Mouse (Mus musculus) heart, adult 2 months (tissue): Measurements from ENCODE around the gene Pcsk6. TPM values are rescaled to one million over a fixed set of nuclear protein-coding genes. Genes with fewer than 3 reads are reported as not detected.

Source experiments
- DNase-seq, 2 experiments: peaks; one replicate each; pipeline ENCODE4 v3.0.0; 2021
- H3K27ac ChIP-seq: fragments of 200-600 bp; 2 replicates; pipeline ENCODE4 v1.8.1; 2022
- H3K27me3 ChIP-seq: fragments of 200-500 bp; 2 replicates; pipeline ENCODE4 v1.6.1; 2012; ENCODE audit warnings: mild to moderate bottlenecking, low read length, inconsistent platforms, mixed read lengths; ENCODE audit not compliant: control insufficient read depth, insufficient read depth
- H3K36me3 ChIP-seq: fragments of 200-500 bp; 2 replicates; pipeline ENCODE4 v1.6.1; 2012; ENCODE audit warnings: low read length, inconsistent platforms; ENCODE audit not compliant: control insufficient read depth, insufficient read depth
- H3K4me1 ChIP-seq: fragments of 200-500 bp; 2 replicates; pipeline ENCODE4 v1.6.1; 2011; ENCODE audit warnings: low read length; ENCODE audit not compliant: control insufficient read depth, insufficient read depth
- H3K4me3 ChIP-seq: fragments of 200-600 bp; 2 replicates; pipeline ENCODE4 v1.8.1; 2022
- H3K79me2 ChIP-seq: fragments of 200-500 bp; replicated peaks from 2 replicates; pipeline ENCODE4 v1.6.1; 2012; ENCODE audit warnings: mild to moderate bottlenecking, inconsistent platforms, low read length, moderate library complexity, mixed read lengths; ENCODE audit not compliant: control insufficient read depth, insufficient read depth
- H3K9ac ChIP-seq: fragments of 200-500 bp; 2 replicates; pipeline ENCODE4 v1.6.1; 2012; ENCODE audit warnings: low read depth, mild to moderate bottlenecking, control low read depth, inconsistent platforms, low read length, mixed read lengths
- CTCF ChIP-seq: fragments of 200-600 bp; IDR thresholded peaks from 2 replicates; pipeline ENCODE4 v1.8.1; 2022; ENCODE audit warnings: antibody characterized with exemption, mild to moderate bottlenecking, moderate library complexity
- EP300 ChIP-seq: fragments of 200-500 bp; IDR thresholded peaks from 2 replicates; pipeline ENCODE4 v1.6.1; 2011; ENCODE audit warnings: low read depth, low read length, control low read depth; ENCODE audit not compliant: insufficient read depth
- POLR2A ChIP-seq: fragments of 200-500 bp; IDR thresholded peaks from 2 replicates; pipeline ENCODE4 v1.6.1; 2011; ENCODE audit warnings: mild to moderate bottlenecking, low read depth, low read length, control low read depth; ENCODE audit not compliant: insufficient read depth
- WGBS: fragments of 180-500 bp; shearing (Covaris S2); methylation state at CpG from one replicate; pipeline ENCODE4 v1.1.7; 2018; 5-methylcytosine and 5-hydroxymethylcytosine counted together
- intact Hi-C: fragments of 180-260 bp; cut with DNase I; formaldehyde crosslinking; loops from one replicate; pipeline ENCODE4 v1.15.1; 2025
- polyA plus RNA-seq: library from polyadenylated mRNA; depleted of rRNA; stranded (reverse); fragments of >200 nt; gene quantifications from 2 replicates; pipeline ENCODE4 v1.2.3, GENCODE M21; 2012
- total RNA-seq, 2 experiments: library from RNA; stranded (reverse); gene quantifications; 2 replicates each; pipeline ENCODE4 v1.2.3; 2021

Pcsk6 gene
- total and polyA plus RNA-seq, 3 experiments: 27.9 to 44.0 (median 36.0) TPM

DNA sequence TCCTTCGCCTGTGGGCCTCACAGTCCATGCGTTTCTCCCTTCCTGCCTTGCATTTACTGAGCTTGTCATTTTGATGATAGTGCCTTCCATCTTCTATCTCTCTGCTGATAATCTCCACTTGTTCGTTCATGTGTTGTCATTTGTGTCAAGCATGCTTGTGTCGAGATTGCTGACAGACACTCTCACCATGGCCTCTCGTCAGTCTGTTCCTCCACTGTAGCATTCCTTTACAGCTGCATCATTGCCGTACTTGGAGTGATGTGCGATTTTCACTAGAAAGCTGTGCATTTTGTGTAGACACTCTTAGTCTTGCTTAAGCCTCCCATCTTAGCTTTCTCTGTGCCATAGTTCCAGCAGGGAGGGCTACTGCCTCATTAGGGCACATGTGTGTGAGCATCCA is 79.5 kb downstream of the Pcsk6 start:
- intact Hi-C loops: no loop called here
- Histone ChIP-seq H3K9ac (no peak overlapping the region), H3K4me1 (no peaks in the 10 kb centered on the region), H3K27me3 (no peaks in the 10 kb centered on the region), H3K27ac (no peak overlapping the region), H3K79me2 (no peaks in the 10 kb centered on the region), H3K4me3 (no peak overlapping the region), H3K36me3 (no peaks in the 10 kb centered on the region)
- no peak for TF ChIP-seq CTCF
- no peak for TF ChIP-seq POLR2A
- TF ChIP-seq EP300: no peak
- WGBS: 38% methylated on average over 7 of the region's 7 CpGs
- no peak for DNase-seq

DNA sequence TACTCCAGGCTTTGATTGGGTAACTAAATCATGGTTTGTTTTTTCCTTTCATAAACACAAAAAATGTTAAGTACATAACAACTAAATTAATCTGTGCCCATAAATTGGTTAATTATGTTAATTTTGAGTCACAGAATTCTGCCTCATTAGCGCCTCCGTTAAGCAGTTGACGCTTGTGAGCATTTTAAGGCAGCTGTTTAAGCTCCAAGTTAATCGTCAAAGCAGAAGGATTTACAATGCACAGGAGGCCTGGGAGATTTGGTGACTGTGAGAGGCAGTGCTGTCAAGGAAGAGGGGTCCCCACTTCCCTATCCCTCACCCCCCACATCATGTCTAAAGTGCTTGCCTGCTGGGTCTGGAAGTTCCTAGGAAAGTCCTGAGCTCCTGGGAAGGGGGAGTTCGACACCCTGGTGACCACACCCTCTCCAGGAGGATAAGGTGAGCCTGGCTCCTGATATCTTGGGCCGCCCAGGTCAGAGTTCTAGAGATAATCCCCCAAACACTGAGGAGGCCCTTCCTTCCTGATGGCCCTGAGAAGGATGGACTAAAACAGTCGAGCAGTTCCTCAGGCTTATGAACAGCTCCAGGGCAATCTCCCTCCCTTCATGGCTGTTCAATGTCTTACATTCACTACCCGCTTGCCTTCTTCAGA is 83.9 kb downstream of the Pcsk6 start:
- Histone ChIP-seq H3K27ac (no peak overlapping the region), H3K79me2 (no peaks in the 10 kb centered on the region), H3K9ac (no peak overlapping the region), H3K36me3 (no peaks in the 10 kb centered on the region), H3K27me3 (no peaks in the 10 kb centered on the region), H3K4me1 (no peaks in the 10 kb centered on the region), H3K4me3 (no peak overlapping the region)
- WGBS: 67% methylated on average over 8 of the region's 8 CpGs
- TF ChIP-seq CTCF (no peak), POLR2A (no peak), EP300 (no peak)
- intact Hi-C loops: no loop called here
- no peak for DNase-seq

DNA sequence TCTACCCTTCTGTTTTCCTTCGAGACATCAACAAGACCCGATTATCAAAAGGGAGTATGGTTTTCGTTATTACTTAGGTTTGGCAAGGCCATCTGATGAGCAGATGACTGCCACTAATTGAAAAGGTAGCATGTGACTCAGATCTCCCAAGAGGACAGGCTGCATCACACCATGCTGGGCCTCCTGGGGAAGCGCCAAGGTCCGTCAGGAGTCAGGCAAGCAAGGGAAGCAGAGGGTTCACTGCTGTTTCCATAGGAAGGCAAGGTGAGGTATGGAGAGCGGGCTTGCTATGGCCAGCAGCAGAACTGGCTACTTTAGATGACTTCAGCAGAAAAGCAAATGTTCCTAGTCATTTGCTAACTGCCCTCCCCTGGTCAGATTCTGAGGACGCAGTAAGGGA is 84.9 kb downstream of the Pcsk6 start:
- Histone ChIP-seq H3K9ac (no peak overlapping the region), H3K27me3 (no peaks in the 10 kb centered on the region), H3K79me2 (no peaks in the 10 kb centered on the region), H3K4me3 (no peak overlapping the region), H3K36me3 (no peaks in the 10 kb centered on the region), H3K27ac (no peak overlapping the region), H3K4me1 (no peaks in the 10 kb centered on the region)
- no peak for DNase-seq
- TF ChIP-seq CTCF (no peak), EP300 (no peak), POLR2A (no peak)
- intact Hi-C loops: no loop called here
- 72% methylated on average over 7 of the region's 7 CpGs for WGBS

- H3K9ac ChIP-seq: no peak overlapping the region
- no peak for DNase-seq
- intact Hi-C loops: no loop called here
- H3K4me1 ChIP-seq: no peaks in the 10 kb centered on the region
- no peaks in the 10 kb centered on the region for H3K27me3 ChIP-seq
- TF ChIP-seq POLR2A: no peak
- no peak for TF ChIP-seq EP300
- TF ChIP-seq CTCF: no peak
- H3K79me2 ChIP-seq: no peaks in the 10 kb centered on the region
- H3K4me3 ChIP-seq: no peak overlapping the region
- 94% methylated on average over 11 of the region's 11 CpGs for WGBS
- H3K36me3 ChIP-seq: no peaks in the 10 kb centered on the region
- no peak overlapping the region for H3K27ac ChIP-seq
These were observed 87.4 kb downstream of the Pcsk6 start for GRCm38 (mm10) chr7:65948891-65949290.

DNA sequence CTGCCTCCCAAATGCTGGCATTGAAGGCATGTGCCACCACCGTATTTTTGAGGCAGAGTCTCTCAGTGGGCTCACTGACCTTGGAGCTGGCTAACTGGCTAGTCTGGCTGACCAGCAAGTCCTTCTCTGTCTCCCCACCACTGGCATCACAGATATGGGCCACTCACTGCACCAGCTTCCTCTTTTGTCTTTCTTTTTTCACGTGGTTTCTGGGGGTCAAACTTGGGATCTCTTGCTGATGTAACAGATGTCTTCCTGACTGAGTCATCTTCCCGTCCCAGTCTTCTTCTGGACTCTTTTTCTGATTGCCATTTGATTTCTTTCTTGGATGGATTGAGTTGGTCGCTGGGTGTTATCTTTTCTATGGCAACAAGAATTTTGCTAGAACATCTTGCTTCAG is 93.0 kb downstream of the Pcsk6 start:
- Histone ChIP-seq H3K9ac (no peak overlapping the region), H3K27ac (no peak overlapping the region), H3K79me2 (no peaks in the 10 kb centered on the region), H3K27me3 (no peaks in the 10 kb centered on the region), H3K4me1 (no peaks in the 10 kb centered on the region), H3K4me3 (no peak overlapping the region), H3K36me3 (no peaks in the 10 kb centered on the region)
- 51% methylated on average over 4 of the region's 4 CpGs for WGBS
- no peak for DNase-seq
- TF ChIP-seq POLR2A (no peak), CTCF (no peak), EP300 (no peak)
- intact Hi-C loops: no loop called here

DNA sequence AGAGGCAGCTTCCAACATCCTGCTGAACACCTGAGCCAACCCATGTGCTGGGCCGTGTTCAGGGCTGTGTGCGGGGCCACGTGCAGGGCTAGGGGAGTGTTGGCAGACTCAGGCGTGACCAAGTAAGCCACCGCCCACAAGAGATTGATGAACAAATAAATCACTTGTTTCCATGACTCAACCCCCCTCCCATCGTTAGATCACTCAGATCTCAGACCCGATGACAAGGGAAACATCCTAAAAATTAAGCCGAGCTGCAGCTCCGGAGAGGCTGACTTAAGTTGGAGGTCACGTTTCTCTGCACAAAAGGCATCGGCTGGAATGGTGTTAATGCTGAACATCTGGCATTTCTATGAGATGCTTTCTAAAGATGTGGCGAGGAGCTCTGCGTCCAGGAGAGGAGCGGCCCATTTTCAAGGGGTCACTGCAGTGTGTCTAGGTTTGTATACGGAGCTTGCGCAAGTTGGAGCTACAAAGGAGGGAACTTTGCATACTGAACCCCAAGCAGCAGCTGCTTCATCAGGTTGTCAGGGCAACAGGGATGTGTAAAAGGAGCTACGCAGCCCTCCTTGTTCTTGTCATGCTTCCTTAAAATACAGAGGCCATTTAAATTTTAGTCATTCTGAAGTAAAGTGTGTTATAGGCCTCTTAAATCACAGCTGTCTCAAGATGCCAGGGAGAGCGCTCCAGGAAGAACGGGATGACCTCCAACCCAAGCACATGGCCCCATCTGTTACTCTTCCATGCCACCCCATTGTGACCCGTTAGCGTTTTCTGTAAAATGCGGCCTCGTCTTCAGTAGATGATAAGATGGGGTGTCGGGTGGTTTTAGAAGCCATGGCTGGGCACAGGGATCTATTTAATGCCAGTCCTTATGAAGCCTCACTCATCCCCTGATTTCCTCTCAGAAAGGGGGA is 94.0 kb downstream of the Pcsk6 start:
- Histone ChIP-seq H3K9ac (no peak overlapping the region), H3K27me3 (no peaks in the 10 kb centered on the region), H3K4me3 (no peak overlapping the region), H3K4me1 (no peaks in the 10 kb centered on the region), H3K27ac (no peak overlapping the region), H3K36me3 (no peaks in the 10 kb centered on the region), H3K79me2 (no peaks in the 10 kb centered on the region)
- DNase-seq: no peak
- TF ChIP-seq POLR2A: no peak
- TF ChIP-seq CTCF: no peak
- TF ChIP-seq EP300: no peak
- 84% methylated on average over 24 of the region's 24 CpGs for whole genome bisulfite sequencing
- intact Hi-C loops: no loop called here
